Mouse (Mus musculus): ENCODE results near the gene Gzf1. TPM values are rescaled to one million over a fixed set of nuclear protein-coding genes. Genes with fewer than 3 reads are reported as not detected.

Gene Gzf1
- polyA plus RNA-seq (2016; fragmentation: Nextera tagmentation; extraction: Ambion mirVana) = 25.8 and 29.6 TPM in 2 replicates

DNA sequence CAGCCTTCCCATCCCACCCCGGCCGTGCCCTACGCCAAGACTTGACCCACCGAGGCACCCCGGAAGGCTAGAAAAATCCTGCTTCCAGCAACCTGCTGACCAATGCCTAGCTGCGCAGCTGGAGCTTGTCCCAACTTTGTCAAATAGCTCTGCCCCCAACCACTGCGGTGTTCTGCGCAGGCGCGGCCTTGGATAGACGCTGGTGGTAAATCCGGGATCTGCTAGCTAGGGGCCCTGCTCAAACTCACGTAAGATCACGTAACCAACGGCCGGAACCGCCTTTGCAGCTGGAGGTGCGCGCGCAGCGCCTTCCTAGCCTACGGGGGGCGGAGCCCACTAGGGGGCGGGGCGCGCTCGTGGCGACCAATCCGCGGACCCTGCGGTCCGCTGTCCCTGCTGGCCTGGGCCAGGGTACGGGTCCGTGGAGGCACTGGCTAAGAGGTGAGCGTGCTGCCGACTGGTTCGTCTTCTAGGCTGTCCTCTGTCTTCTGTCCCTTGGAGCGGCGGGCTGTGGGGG lies at the start of gene Gzf1:
TSS of gene Gzf1 (plus strand) at position 249 of the 517 bp plus-strand sequence.
- peaks cover 64% of the 10 kb centered on the region for H3K4me1 ChIP-seq
- peak; percentile 99 for DNase-seq (ENCODE audit: extremely low spot score, low spot score)
- H3K27ac ChIP-seq = peak within 1 kb of the TSS; percentile 93
- no peaks in the 10 kb centered on the region for H3K9me3 ChIP-seq
- peaks cover 43% of the 10 kb centered on the region for H3K36me3 ChIP-seq (replicated peaks)
- H3K4me3 ChIP-seq = peak within 1 kb of the TSS; percentile 85
- no peaks in the 10 kb centered on the region for H3K27me3 ChIP-seq (ENCODE audit: poor library complexity, severe bottlenecking)
- under 1% methylated on average over 39 of the region's 39 CpGs for WGBS

GRCm38 (mm10) chr2:148631602-148632001 lies 49.2 kb upstream of the Gzf1 start:
- no peak overlapping the region for H3K27ac ChIP-seq
- no peaks in the 10 kb centered on the region for H3K27me3 ChIP-seq (ENCODE audit: poor library complexity, severe bottlenecking)
- no peaks in the 10 kb centered on the region for H3K4me1 ChIP-seq
- DNase-seq (ENCODE audit: extremely low spot score, low spot score) = no peak
- 96% methylated on average over 3 of the region's 3 CpGs for WGBS
- no peaks in the 10 kb centered on the region for H3K9me3 ChIP-seq
- no peaks in the 10 kb centered on the region for H3K36me3 ChIP-seq (replicated peaks)
- H3K4me3 ChIP-seq = no peak overlapping the region

GRCm38 (mm10) chr2:148634466-148634865 lies 46.4 kb upstream of the Gzf1 start:
- 92% methylated on average over 4 of the region's 4 CpGs for WGBS
- no peak overlapping the region for H3K27ac ChIP-seq

GRCm38 (mm10) chr2:148642610-148643370 lies 38.0 kb upstream of the Gzf1 start:
- Histone ChIP-seq H3K36me3 (replicated peaks) (no peaks in the 10 kb centered on the region), H3K27me3 (ENCODE audit: poor library complexity, severe bottlenecking) (no peaks in the 10 kb centered on the region), H3K4me1 (no peaks in the 10 kb centered on the region), H3K27ac (no peak overlapping the region), H3K4me3 (no peak overlapping the region), H3K9me3 (no peaks in the 10 kb centered on the region)
- no peak for DNase-seq (ENCODE audit: extremely low spot score, low spot score)
- 66% methylated on average over 1 of the region's 1 CpGs for WGBS

More at GRCm38 (mm10) chr2:148634466-148634865, 46.4 kb upstream of the Gzf1 start:
- Histone ChIP-seq H3K4me1 (no peaks in the 10 kb centered on the region), H3K27me3 (ENCODE audit: poor library complexity, severe bottlenecking) (no peaks in the 10 kb centered on the region), H3K36me3 (replicated peaks) (no peaks in the 10 kb centered on the region), H3K4me3 (no peak overlapping the region), H3K9me3 (no peaks in the 10 kb centered on the region)
- DNase-seq (ENCODE audit: extremely low spot score, low spot score) = no peak

GRCm38 (mm10) chr2:148644421-148645000 lies 36.3 kb upstream of the Gzf1 start:
- Histone ChIP-seq H3K27me3 (ENCODE audit: poor library complexity, severe bottlenecking) (no peaks in the 10 kb centered on the region), H3K36me3 (replicated peaks) (no peaks in the 10 kb centered on the region), H3K4me3 (no peak overlapping the region), H3K27ac (no peak overlapping the region), H3K9me3 (no peaks in the 10 kb centered on the region), H3K4me1 (no peaks in the 10 kb centered on the region)
- DNase-seq (ENCODE audit: extremely low spot score, low spot score) = no peak
- 91% methylated on average over 6 of the region's 6 CpGs for WGBS

DNA sequence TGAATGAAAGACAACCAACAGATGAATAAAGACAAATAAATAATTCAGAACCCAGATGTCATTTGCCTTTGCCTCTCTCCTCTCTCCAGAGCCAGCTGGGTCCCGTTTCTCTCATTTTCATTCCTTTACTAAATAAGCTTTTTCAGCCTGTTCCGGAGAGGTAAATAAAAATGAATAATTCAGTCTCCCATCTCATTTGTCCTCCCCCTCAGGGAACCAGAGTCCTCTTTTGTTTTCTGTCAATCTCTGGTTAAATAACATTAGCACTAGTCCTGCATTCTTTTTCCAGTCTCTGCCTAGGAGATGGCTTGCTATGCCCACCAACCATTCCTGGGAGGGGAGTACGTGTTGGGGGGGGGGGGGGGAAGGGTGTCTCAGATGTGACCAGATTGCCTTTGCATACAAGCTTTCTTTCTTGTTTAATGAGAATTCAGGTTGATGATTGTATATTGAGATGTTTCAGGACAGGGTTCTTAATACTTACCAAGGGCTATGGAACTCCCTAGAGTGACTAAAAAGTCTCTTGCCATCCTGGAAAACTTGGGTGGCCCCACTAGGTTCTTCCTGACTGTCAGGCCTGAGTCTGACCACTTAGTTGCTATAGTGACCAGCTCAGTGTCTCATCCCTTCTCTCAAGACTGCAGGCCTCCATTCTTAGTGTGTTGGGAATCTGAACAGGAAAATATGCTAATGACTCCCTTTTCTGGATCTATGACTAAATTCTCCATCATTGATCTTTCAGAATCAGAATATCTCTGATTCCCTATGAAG lies 30.1 kb upstream of the Gzf1 start:
- WGBS = 17% methylated on average over 3 of the region's 3 CpGs
- DNase-seq (ENCODE audit: extremely low spot score, low spot score) = no peak
- H3K27ac ChIP-seq = peak overlapping the region; percentile 25; the same call in 1 of the 2 replicates

GRCm38 (mm10) chr2:148654961-148655360 lies 25.9 kb upstream of the Gzf1 start:
- Histone ChIP-seq H3K4me3 (no peak overlapping the region), H3K27me3 (ENCODE audit: poor library complexity, severe bottlenecking) (no peaks in the 10 kb centered on the region), H3K27ac (no peak overlapping the region), H3K36me3 (replicated peaks) (no peaks in the 10 kb centered on the region), H3K9me3 (no peaks in the 10 kb centered on the region), H3K4me1 (peaks cover 10% of the 10 kb centered on the region)
- 8% methylated on average over 3 of the region's 3 CpGs for WGBS
- peak; percentile 21 for DNase-seq (ENCODE audit: extremely low spot score, low spot score)

More for the DNA sequence above, 30.1 kb upstream of the Gzf1 start:
- H3K36me3 ChIP-seq (replicated peaks) = no peaks in the 10 kb centered on the region
- H3K4me1 ChIP-seq = peaks cover 10% of the 10 kb centered on the region
- no peaks in the 10 kb centered on the region for H3K27me3 ChIP-seq (ENCODE audit: poor library complexity, severe bottlenecking)
- no peaks in the 10 kb centered on the region for H3K9me3 ChIP-seq
- H3K4me3 ChIP-seq = no peak overlapping the region

DNA sequence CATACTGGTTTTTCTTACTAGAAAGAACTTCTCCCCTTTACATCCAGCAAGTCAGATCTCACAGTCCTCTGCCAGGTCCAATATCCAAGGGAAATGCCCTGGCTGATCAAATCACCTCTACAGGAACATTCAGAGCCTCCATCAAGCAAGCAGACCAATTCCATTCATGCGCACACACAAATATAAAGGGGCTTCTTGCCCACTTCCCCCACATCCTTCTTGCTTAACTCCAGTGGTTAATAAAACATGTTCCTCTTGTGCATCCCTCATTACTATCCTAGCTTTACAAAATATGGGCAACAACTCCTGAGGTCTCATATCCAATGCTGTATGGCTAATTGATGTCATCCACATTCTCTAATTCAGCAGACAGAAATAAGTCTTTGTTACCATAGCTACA lies 17.4 kb upstream of the Gzf1 start:
- peaks cover 19% of the 10 kb centered on the region for H3K4me1 ChIP-seq
- no peak overlapping the region for H3K4me3 ChIP-seq
- WGBS = 89% methylated on average over 1 of the region's 1 CpGs
- H3K9me3 ChIP-seq = no peaks in the 10 kb centered on the region
- H3K27me3 ChIP-seq (ENCODE audit: poor library complexity, severe bottlenecking) = no peaks in the 10 kb centered on the region
- H3K27ac ChIP-seq = no peak overlapping the region
- DNase-seq (ENCODE audit: extremely low spot score, low spot score) = no peak
- H3K36me3 ChIP-seq (replicated peaks) = no peaks in the 10 kb centered on the region

GRCm38 (mm10) chr2:148672199-148673096 lies 8.4 kb upstream of the Gzf1 start, which contains the start of gene Nxt1:
Gene Nxt1 (plus strand): TSS chr2:148672601.
- peak within 1 kb of the TSS; percentile 93 for H3K27ac ChIP-seq
- peak within 1 kb of the TSS; percentile 82 for H3K4me3 ChIP-seq
- DNase-seq (ENCODE audit: extremely low spot score, low spot score) = peak; percentile 95
- H3K9me3 ChIP-seq = no peaks in the 10 kb centered on the region
- H3K4me1 ChIP-seq = peaks cover 55% of the 10 kb centered on the region
- no peaks in the 10 kb centered on the region for H3K27me3 ChIP-seq (ENCODE audit: poor library complexity, severe bottlenecking)
- H3K36me3 ChIP-seq (replicated peaks) = peaks cover 30% of the 10 kb centered on the region
- WGBS = 1% methylated on average over 58 of the region's 58 CpGs

- H3K9me3 ChIP-seq = no peaks in the 10 kb centered on the region
- H3K36me3 ChIP-seq (replicated peaks) = peaks cover 30% of the 10 kb centered on the region
- peak overlapping the region; percentile 85 for H3K4me3 ChIP-seq
- peak; percentile 89 for DNase-seq (ENCODE audit: extremely low spot score, low spot score)
- H3K27me3 ChIP-seq (ENCODE audit: poor library complexity, severe bottlenecking) = no peaks in the 10 kb centered on the region
- WGBS = 2% methylated on average over 26 of the region's 26 CpGs
- H3K4me1 ChIP-seq = peaks cover 80% of the 10 kb centered on the region
- H3K27ac ChIP-seq = peak overlapping the region; percentile 93
Measured at GRCm38 (mm10) chr2:148677801-148678200, 3.0 kb upstream of the Gzf1 start.

DNA sequence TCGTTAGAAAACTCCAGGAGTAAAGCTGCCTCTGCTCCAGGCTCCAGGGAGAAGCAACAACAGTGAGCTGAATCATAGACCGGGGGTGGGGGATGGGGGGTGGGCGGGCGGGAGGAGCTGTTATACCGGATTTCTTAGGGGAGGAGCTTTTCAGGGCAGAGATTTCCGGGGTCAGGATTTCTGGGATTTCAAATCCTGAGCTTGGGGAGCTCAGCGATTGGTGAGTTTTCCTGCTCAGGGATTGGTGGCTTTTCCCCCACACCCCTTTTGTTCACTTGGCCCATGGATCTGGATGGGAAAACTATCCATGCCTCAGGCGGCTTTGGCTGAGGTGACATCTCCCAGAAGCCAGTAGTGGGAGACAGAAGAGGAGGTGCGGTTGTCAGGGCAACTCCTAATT lies 1.5 kb upstream of the Gzf1 start:
- 0% methylated on average over 9 of the region's 9 CpGs for WGBS
- H3K4me3 ChIP-seq = peak overlapping the region; percentile 85
- peak; percentile 74 for DNase-seq (ENCODE audit: extremely low spot score, low spot score)
- H3K36me3 ChIP-seq (replicated peaks) = peaks cover 43% of the 10 kb centered on the region
- peak overlapping the region; percentile 93 for H3K27ac ChIP-seq
- no peaks in the 10 kb centered on the region for H3K27me3 ChIP-seq (ENCODE audit: poor library complexity, severe bottlenecking)
- H3K4me1 ChIP-seq = peaks cover 66% of the 10 kb centered on the region
- H3K9me3 ChIP-seq = no peaks in the 10 kb centered on the region

DNA sequence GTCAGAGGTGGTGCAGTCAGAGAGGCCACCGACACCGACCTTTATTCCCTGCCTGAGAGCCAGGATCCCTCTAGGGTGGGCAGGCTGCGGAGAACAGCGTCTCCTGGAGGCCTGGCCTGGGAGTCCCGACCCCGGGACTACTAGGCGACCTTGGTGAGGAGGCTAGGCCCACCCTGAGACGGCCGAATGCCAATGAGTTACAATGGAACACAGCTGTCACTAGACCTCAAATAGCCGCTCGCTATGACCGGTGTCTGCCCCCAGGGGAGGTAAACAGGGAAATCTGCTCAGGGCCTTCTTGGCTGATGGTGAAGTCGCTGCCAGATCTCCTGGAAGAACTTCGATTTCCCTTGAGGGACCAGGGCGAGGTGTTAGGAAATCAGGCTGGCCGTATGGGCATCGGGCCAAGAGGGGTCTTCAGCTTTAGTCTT lies 653 bp downstream of the Gzf1 start:
- Histone ChIP-seq H3K27ac (peak overlapping the region; percentile 93), H3K27me3 (ENCODE audit: poor library complexity, severe bottlenecking) (no peaks in the 10 kb centered on the region), H3K9me3 (no peaks in the 10 kb centered on the region), H3K4me1 (peaks cover 58% of the 10 kb centered on the region), H3K4me3 (peak overlapping the region; percentile 85), H3K36me3 (replicated peaks) (peaks cover 43% of the 10 kb centered on the region)
- whole genome bisulfite sequencing = 12% methylated on average over 17 of the region's 17 CpGs
- DNase-seq (ENCODE audit: extremely low spot score, low spot score) = peak; percentile 62

Measured in forebrain, embryonic 10.5 days (tissue).